Mouse (Mus musculus): ENCODE data around the gene Pdlim4.

The Pdlim4 gene

GRCm38 (mm10) chr11:54090091-54090879 is 21.5 kb upstream of the Pdlim4 start:
- no peak for DNase-seq

- DNase-seq = peak; percentile 92
Observed at GRCm38 (mm10) chr11:54088947-54089317, 20.1 kb upstream of the Pdlim4 start.

- no peak for DNase-seq
Observed at GRCm38 (mm10) chr11:54088253-54088946, 19.6 kb upstream of the Pdlim4 start.

- DNase-seq = no peak
Observed at GRCm38 (mm10) chr11:54085816-54086215, 17.0 kb upstream of the Pdlim4 start.

GRCm38 (mm10) chr11:54084976-54085375 is 16.2 kb upstream of the Pdlim4 start:
- DNase-seq = no peak

- no peak for DNase-seq
Observed at GRCm38 (mm10) chr11:54082725-54083124, 13.9 kb upstream of the Pdlim4 start.

GRCm38 (mm10) chr11:54080435-54080834 is 11.6 kb upstream of the Pdlim4 start:
- no peak for DNase-seq

- no peak for DNase-seq
Observed at GRCm38 (mm10) chr11:54076101-54076500, 7.3 kb upstream of the Pdlim4 start.

- no peak for DNase-seq
Observed at GRCm38 (mm10) chr11:54075353-54075752, 6.5 kb upstream of the Pdlim4 start.

GRCm38 (mm10) chr11:54073291-54073690 is 4.5 kb upstream of the Pdlim4 start:
- DNase-seq = no peak

GRCm38 (mm10) chr11:54071726-54072445 is 3.1 kb upstream of the Pdlim4 start:
- DNase-seq = peak; percentile 75

- DNase-seq = no peak
Observed at GRCm38 (mm10) chr11:54067996-54068519, 756 bp downstream of the Pdlim4 start.

- DNase-seq = peak; percentile 52
Observed at GRCm38 (mm10) chr11:54067318-54067995, 1.4 kb downstream of the Pdlim4 start.

GRCm38 (mm10) chr11:54066400-54066799 is 2.4 kb downstream of the Pdlim4 start:
- DNase-seq = no peak

- no peak for DNase-seq
Observed at GRCm38 (mm10) chr11:54065915-54066178, 3.0 kb downstream of the Pdlim4 start.

- DNase-seq = no peak
Observed at GRCm38 (mm10) chr11:54065106-54065914, 3.5 kb downstream of the Pdlim4 start.

GRCm38 (mm10) chr11:54064412-54064978 is 4.3 kb downstream of the Pdlim4 start:
- DNase-seq = no peak

- DNase-seq = no peak
Observed at GRCm38 (mm10) chr11:54063472-54063775, 5.4 kb downstream of the Pdlim4 start.

GRCm38 (mm10) chr11:54062753-54063471 is 5.9 kb downstream of the Pdlim4 start:
- no peak for DNase-seq

- DNase-seq = peak; percentile 48
Observed at GRCm38 (mm10) chr11:54062086-54062752, 6.6 kb downstream of the Pdlim4 start.

- DNase-seq = peak; percentile 71
Observed at GRCm38 (mm10) chr11:54060316-54060715, 8.5 kb downstream of the Pdlim4 start.
